Mouse (Mus musculus) gastrocnemius, postnatal 4 days (tissue): Measurements from ENCODE around the gene Sart3. TPM values are rescaled to one million over a fixed set of nuclear protein-coding genes. Genes with fewer than 3 reads are reported as not detected.
A peak's percentile ranks its signal among the peaks of the same experiment; 100 is the strongest.
"Not testable (repeated sequence)": the region's sequence is repeated elsewhere in the genome, so short reads cannot be mapped to it uniquely, and the experiment has no call there.

ENCODE experiments used
- DNase-seq, 2 experiments: peaks; one replicate each; pipeline ENCODE4 v3.0.0; 2021 to 2022; ENCODE audit warnings: low spot score in 2 of 2, mixed read lengths in 2 of 2
- long read RNA-seq, 2 experiments: library from polyadenylated mRNA; stranded (forward); transcript quantifications; one replicate each; pipeline ENCODE4 v2.0.0; 2021
- total RNA-seq, 2 experiments: library from RNA; stranded (reverse); gene quantifications; 2 replicates each; pipeline ENCODE4 v1.2.3; 2021

The Sart3 gene
- 10 to 100 TPM; 18.9 to 21.9 TPM for total RNA-seq
- long read RNA-seq, experiment 1, full-length matches to known transcripts: 10 of 22 reads
- long read RNA-seq, experiment 1, partial matches to known transcripts: 3 of 22 reads
- long read RNA-seq, experiment 1, other reads (novel, unspliced or antisense): 9 of 22 reads
- long read RNA-seq, experiment 2, full-length matches to known transcripts: 25 of 37 reads
- long read RNA-seq, experiment 2, partial matches to known transcripts: 4 of 37 reads
- long read RNA-seq, experiment 2, other reads (novel, unspliced or antisense): 8 of 37 reads

GRCm38 (mm10) chr5:113772450-113772895 is at the start of gene Sart3, which contains the start of gene Iscu:
Gene Sart3 (minus strand): TSS chr5:113772510.
Gene Iscu (plus strand): TSS chr5:113772748.
- peak; percentile 95 for DNase-seq

GRCm38 (mm10) chr5:113818572-113818971 is 46.3 kb upstream of the Sart3 start:
- no peak for DNase-seq

- DNase-seq: peak; percentile 78 to 84
These were observed 43.4 kb upstream of the Sart3 start for GRCm38 (mm10) chr5:113815638-113816152.

GRCm38 (mm10) chr5:113815041-113815389 is 42.7 kb upstream of the Sart3 start:
- no peak for DNase-seq

- no peak for DNase-seq
These were observed 42.1 kb upstream of the Sart3 start for GRCm38 (mm10) chr5:113814111-113815040.

- DNase-seq: no peak
These were observed 41.3 kb upstream of the Sart3 start for GRCm38 (mm10) chr5:113813608-113814007.

GRCm38 (mm10) chr5:113812638-113813037 is 40.3 kb upstream of the Sart3 start:
- no peak for DNase-seq

- DNase-seq: not testable (repeated sequence)
These were observed 39.6 kb upstream of the Sart3 start for GRCm38 (mm10) chr5:113811824-113812420.

GRCm38 (mm10) chr5:113810111-113810510 is 37.8 kb upstream of the Sart3 start:
- DNase-seq: no peak

- no peak for DNase-seq
These were observed 35.9 kb upstream of the Sart3 start for GRCm38 (mm10) chr5:113808177-113808576.

- no peak for DNase-seq
These were observed 35.4 kb upstream of the Sart3 start for GRCm38 (mm10) chr5:113807712-113808111.

- DNase-seq: no peak
These were observed 34.1 kb upstream of the Sart3 start for GRCm38 (mm10) chr5:113806414-113806813.

- DNase-seq: no peak
These were observed 33.0 kb upstream of the Sart3 start for GRCm38 (mm10) chr5:113805301-113805700.

GRCm38 (mm10) chr5:113804395-113804966 is 32.2 kb upstream of the Sart3 start:
- DNase-seq: no peak

- DNase-seq: peak; percentile 63 to 77
These were observed 28.0 kb upstream of the Sart3 start, which contains the start of gene Tmem119 for GRCm38 (mm10) chr5:113800280-113800679. Gene Tmem119 (minus strand): TSS chr5:113800516.

- no peak for DNase-seq
These were observed 27.4 kb upstream of the Sart3 start for GRCm38 (mm10) chr5:113799691-113800090.

GRCm38 (mm10) chr5:113798525-113798924 is 26.2 kb upstream of the Sart3 start:
- no peak for DNase-seq

GRCm38 (mm10) chr5:113797149-113797882 is 25.0 kb upstream of the Sart3 start:
- DNase-seq: no peak

- peak in 1 of 2 experiments; percentile 68 for DNase-seq
These were observed 24.3 kb upstream of the Sart3 start for GRCm38 (mm10) chr5:113796401-113797148.
